ENCODE assay signal across 9 mouse cellular contexts in the genomic region with DNA sequence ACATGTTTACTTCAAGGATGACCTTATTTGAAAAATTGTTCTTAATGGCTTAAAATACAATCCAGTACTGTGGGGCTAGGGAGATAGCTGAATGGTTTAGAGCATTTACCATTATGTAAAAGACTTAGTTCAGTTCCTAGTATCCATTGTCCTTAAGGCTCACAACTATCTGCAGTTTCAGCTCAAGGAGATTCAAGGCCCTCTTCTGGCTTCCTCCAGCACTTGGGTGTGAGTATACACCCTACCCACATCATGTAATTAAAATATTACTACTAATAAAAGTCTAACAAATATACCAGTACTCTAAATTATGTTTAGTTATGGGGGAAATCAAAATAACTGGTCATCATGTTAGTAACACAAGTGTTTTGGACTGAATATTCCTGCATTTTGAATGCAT. TPM values are rescaled to one million over a fixed set of nuclear protein-coding genes. Genes with fewer than 3 reads are reported as not detected.
DNase-seq lines count a peak whose midpoint lies in the region; ATAC-seq and TF ChIP-seq lines count a peak whose summit lies in the region.
"Had no signal": no experiment of that assay in that cellular context is flagged by ENCODE, and none has a peak within 500 bp of the region (broad histone marks: within the 10 kb centered on the region; RNA-seq: fewer than 3 reads in every experiment).

No protein-coding gene starts in this region.

- H3K36me3 ChIP-seq in lung, embryonic 14.5 days (ENCODE audit: insufficient read depth), result peaks cover 35% of the 10 kb centered on the region
- H3K36me3 ChIP-seq in embryonic facial prominence, embryonic 14.5 days (ENCODE audit: control insufficient read depth, insufficient read depth, low read length), result peaks cover 37% of the 10 kb centered on the region
- peaks cover 35% of the 10 kb centered on the region for H3K36me3 ChIP-seq in limb, embryonic 12.5 days
- 0 out of 2 replicates have a peak, but pooled peaks cover 2% of the 10 kb centered on the region for H3K36me3 ChIP-seq in stomach, embryonic 15.5 days

- H3K27me3 ChIP-seq in lung, embryonic 14.5 days (ENCODE audit: insufficient read depth, low read length), result no peaks in the 10 kb centered on the region
- H3K27me3 ChIP-seq in embryonic facial prominence, embryonic 14.5 days (replicated peaks; ENCODE audit: control insufficient read depth, insufficient read depth, low read length), result no peaks in the 10 kb centered on the region
- H3K27me3 ChIP-seq in limb, embryonic 12.5 days, result no peaks in the 10 kb centered on the region
- H3K27me3 ChIP-seq in stomach, embryonic 15.5 days (replicated peaks), result no peaks in the 10 kb centered on the region

- peak overlapping the region; percentile 65 for H3K4me3 ChIP-seq in lung, embryonic 14.5 days (ENCODE audit: low read depth, low read length)
- H3K4me3 ChIP-seq in embryonic facial prominence, embryonic 14.5 days (ENCODE audit: low read depth, low read length), result peak overlapping the region; percentile 72
- H3K4me3 ChIP-seq in limb, embryonic 12.5 days (replicated peaks), result peak overlapping the region; percentile 77
- no peak overlapping the region for H3K4me3 ChIP-seq in stomach, embryonic 15.5 days (replicated peaks)

- no peaks in the 10 kb centered on the region for H3K9me3 ChIP-seq in lung, embryonic 14.5 days (ENCODE audit: low read depth, low read length)
- H3K9me3 ChIP-seq in embryonic facial prominence, embryonic 14.5 days (ENCODE audit: control insufficient read depth, low read length), result no peaks in the 10 kb centered on the region
- no peaks in the 10 kb centered on the region for H3K9me3 ChIP-seq in limb, embryonic 12.5 days
- H3K9me3 ChIP-seq in stomach, embryonic 15.5 days, result no peaks in the 10 kb centered on the region

- peak overlapping the region; percentile 78 for H3K4me2 ChIP-seq in lung, embryonic 14.5 days
- H3K4me2 ChIP-seq in embryonic facial prominence, embryonic 14.5 days (ENCODE audit: low read depth, low read length), result peak overlapping the region; percentile 85
- peak overlapping the region; percentile 74 for H3K4me2 ChIP-seq in limb, embryonic 12.5 days
- peak overlapping the region; percentile 82 for H3K4me2 ChIP-seq in stomach, embryonic 15.5 days

- H3K4me1 ChIP-seq in lung, embryonic 14.5 days (ENCODE audit: insufficient read depth), result no peaks in the 10 kb centered on the region
- H3K4me1 ChIP-seq in embryonic facial prominence, embryonic 14.5 days (ENCODE audit: control insufficient read depth, insufficient read depth, low read length), result peaks cover 10% of the 10 kb centered on the region
- H3K4me1 ChIP-seq in limb, embryonic 12.5 days (replicated peaks), result peaks cover 8% of the 10 kb centered on the region
- H3K4me1 ChIP-seq in stomach, embryonic 15.5 days, result no peaks in the 10 kb centered on the region

- peak overlapping the region; percentile 74 for H3K9ac ChIP-seq in lung, embryonic 14.5 days
- peak overlapping the region; percentile 74 for H3K9ac ChIP-seq in embryonic facial prominence, embryonic 14.5 days (ENCODE audit: low read depth, low read length)
- 0 out of 2 replicates have a peak overlapping the region, but pooled peaks have one; percentile 28 for H3K9ac ChIP-seq in limb, embryonic 12.5 days (replicated peaks)
- H3K9ac ChIP-seq in stomach, embryonic 15.5 days, result no peak overlapping the region

- peak; percentile 23 for DNase-seq in lung, embryonic 14.5 days
- no peak for DNase-seq in lung, postnatal 4 days
- DNase-seq in embryonic facial prominence, embryonic 14.5 days (ENCODE audit: low spot score), result no peak
- DNase-seq in cerebellum, postnatal 4 days (ENCODE audit: low spot score in 2 of 2), result no peak
- no peak for DNase-seq in spleen, postnatal 10 days (ENCODE audit: low spot score in 2 of 2)
- DNase-seq in lung, adult 18-20 months, result no peak
- DNase-seq: kidney, adult 2 months had no signal

- ATAC-seq in lung, embryonic 14.5 days (ENCODE audit: insufficient read depth), result no peak
- no peak for ATAC-seq in embryonic facial prominence, embryonic 14.5 days (ENCODE audit: low read depth)
- no peak for ATAC-seq in limb, embryonic 12.5 days (ENCODE audit: insufficient number of reproducible peaks, insufficient read depth, low FRiP score, low TSS enrichment, low read depth)
- no peak for ATAC-seq in stomach, embryonic 15.5 days (ENCODE audit: insufficient read depth, low FRiP score, low read depth)

- no peak overlapping the region for H3K27ac ChIP-seq in lung, embryonic 14.5 days (ENCODE audit: low read depth)
- H3K27ac ChIP-seq in embryonic facial prominence, embryonic 14.5 days (replicated peaks; ENCODE audit: low read depth, low read length), result peak overlapping the region; percentile 95
- H3K27ac ChIP-seq in limb, embryonic 12.5 days, result no peak overlapping the region
- H3K27ac ChIP-seq in stomach, embryonic 15.5 days, result no peak overlapping the region

- TF ChIP-seq CTCF in lung, embryonic 14.5 days (IDR thresholded peaks at IDR 0.05; ENCODE audit: low read depth), result no peak

RNA-seq across cellular contexts. Expression of a gene that starts 1.0 kb away (rescaled TPM):
- 71.2 and 73.7 TPM in 2 replicates for polyA plus RNA-seq in lung, embryonic 14.5 days (2014; fragmentation: Nextera tagmentation; extraction: Ambion mirVana)
- polyA plus RNA-seq in embryonic facial prominence, embryonic 14.5 days (2014; fragmentation: Nextera tagmentation; extraction: Ambion mirVana), result 63.6 and 72.6 TPM in 2 replicates
- 77.7 and 80.1 TPM in 2 replicates for polyA plus RNA-seq in limb, embryonic 12.5 days (2016; fragmentation: Nextera tagmentation; extraction: Ambion mirVana)
- 51.6 and 53.1 TPM in 2 replicates for polyA plus RNA-seq in stomach, embryonic 15.5 days (2015; fragmentation: Nextera tagmentation; extraction: Ambion mirVana)

RNA-seq across cellular contexts. Expression of a gene that starts 1.2 kb away (rescaled TPM):
- 18.9 and 21.1 TPM in 2 replicates for polyA plus RNA-seq in lung, embryonic 14.5 days (2014; fragmentation: Nextera tagmentation; extraction: Ambion mirVana)
- polyA plus RNA-seq in embryonic facial prominence, embryonic 14.5 days (2014; fragmentation: Nextera tagmentation; extraction: Ambion mirVana), result 19.6 and 20.9 TPM in 2 replicates
- polyA plus RNA-seq in limb, embryonic 12.5 days (2016; fragmentation: Nextera tagmentation; extraction: Ambion mirVana), result 23.0 and 24.3 TPM in 2 replicates
- polyA plus RNA-seq in stomach, embryonic 15.5 days (2015; fragmentation: Nextera tagmentation; extraction: Ambion mirVana), result 16.0 and 17.7 TPM in 2 replicates

RNA-seq across cellular contexts. Expression of a gene that starts 15.3 kb away (rescaled TPM):
- polyA plus RNA-seq in lung, embryonic 14.5 days (2014; fragmentation: Nextera tagmentation; extraction: Ambion mirVana), result 93.6 and 96.0 TPM in 2 replicates
- polyA plus RNA-seq in embryonic facial prominence, embryonic 14.5 days (2014; fragmentation: Nextera tagmentation; extraction: Ambion mirVana), result 61.2 and 66.0 TPM in 2 replicates
- 87.0 and 89.6 TPM in 2 replicates for polyA plus RNA-seq in limb, embryonic 12.5 days (2016; fragmentation: Nextera tagmentation; extraction: Ambion mirVana)
- polyA plus RNA-seq in stomach, embryonic 15.5 days (2015; fragmentation: Nextera tagmentation; extraction: Ambion mirVana), result 74.2 and 82.2 TPM in 2 replicates

RNA-seq across cellular contexts. Expression of a gene that starts 30.0 kb away (rescaled TPM):
- 23.6 and 24.6 TPM in 2 replicates for polyA plus RNA-seq in lung, embryonic 14.5 days (2014; fragmentation: Nextera tagmentation; extraction: Ambion mirVana)
- polyA plus RNA-seq in embryonic facial prominence, embryonic 14.5 days (2014; fragmentation: Nextera tagmentation; extraction: Ambion mirVana), result 22.1 and 22.4 TPM in 2 replicates
- polyA plus RNA-seq in limb, embryonic 12.5 days (2016; fragmentation: Nextera tagmentation; extraction: Ambion mirVana), result 32.7 and 34.8 TPM in 2 replicates
- 20.5 and 21.6 TPM in 2 replicates for polyA plus RNA-seq in stomach, embryonic 15.5 days (2015; fragmentation: Nextera tagmentation; extraction: Ambion mirVana)

RNA-seq across cellular contexts. Expression of a gene that starts 55.8 kb away (rescaled TPM):
- 0.14 and 0.15 TPM in 2 replicates for polyA plus RNA-seq in lung, embryonic 14.5 days (2014; fragmentation: Nextera tagmentation; extraction: Ambion mirVana)
- 0.03 and 0.11 TPM in 2 replicates for polyA plus RNA-seq in embryonic facial prominence, embryonic 14.5 days (2014; fragmentation: Nextera tagmentation; extraction: Ambion mirVana)
- polyA plus RNA-seq in limb, embryonic 12.5 days (2016; fragmentation: Nextera tagmentation; extraction: Ambion mirVana), result 0.05 and 0.11 TPM in 2 replicates
- polyA plus RNA-seq in stomach, embryonic 15.5 days (2015; fragmentation: Nextera tagmentation; extraction: Ambion mirVana), result 0.08 and 0.10 TPM in 2 replicates
- polyA plus RNA-seq: kidney, adult 2 months had no signal
